Comparison of ENCODE assay signal across 16 mouse cellular contexts in genomic region chr6:67631617-67632016, GRCm38 (mm10).
DNase-seq lines count a peak whose midpoint lies in the region; ATAC-seq and TF ChIP-seq lines count a peak whose summit lies in the region.
"Had no signal": no experiment of that assay in that cellular context is flagged by ENCODE, and none has a peak within 500 bp of the region (broad histone marks: within the 10 kb centered on the region; RNA-seq: fewer than 3 reads in every experiment).

No protein-coding gene starts in this region.

- no peak overlapping the region for H3K9ac ChIP-seq in forebrain, embryonic 14.5 days (ENCODE audit: low read length)
- no peak overlapping the region for H3K9ac ChIP-seq in forebrain, embryonic 16.5 days (replicated peaks; ENCODE audit: low read depth, low read length)
- H3K9ac ChIP-seq: liver, embryonic 15.5 days had no signal

- H3K27me3 ChIP-seq in forebrain, embryonic 14.5 days (replicated peaks; ENCODE audit: control insufficient read depth, insufficient read depth, low read length): no peaks in the 10 kb centered on the region
- H3K27me3 ChIP-seq in forebrain, embryonic 16.5 days (replicated peaks; ENCODE audit: control insufficient read depth, insufficient read depth, low read length): no peaks in the 10 kb centered on the region
- H3K27me3 ChIP-seq: liver, embryonic 15.5 days had no signal

- H3K4me3 ChIP-seq in forebrain, embryonic 14.5 days (ENCODE audit: low read depth, low read length): no peak overlapping the region
- no peak overlapping the region for H3K4me3 ChIP-seq in forebrain, embryonic 16.5 days (replicated peaks; ENCODE audit: low read length)
- no peak overlapping the region for H3K4me3 ChIP-seq in layer of hippocampus, adult 2 months
- H3K4me3 ChIP-seq: limb, embryonic 10.5 days; liver, embryonic 15.5 days had no signal

- H3K9me3 ChIP-seq in forebrain, embryonic 14.5 days (replicated peaks; ENCODE audit: control insufficient read depth, low read length): no peaks in the 10 kb centered on the region
- H3K9me3 ChIP-seq in forebrain, embryonic 16.5 days (ENCODE audit: control insufficient read depth, low read length): no peaks in the 10 kb centered on the region
- H3K9me3 ChIP-seq: limb, embryonic 10.5 days had no signal

- no peak for ATAC-seq in forebrain, embryonic 14.5 days
- no peak for ATAC-seq in forebrain, embryonic 16.5 days
- ATAC-seq: Patski had no signal

- H3K4me1 ChIP-seq in forebrain, embryonic 14.5 days (ENCODE audit: control insufficient read depth, insufficient read depth, low read length): no peaks in the 10 kb centered on the region
- no peaks in the 10 kb centered on the region for H3K4me1 ChIP-seq in forebrain, embryonic 16.5 days (replicated peaks; ENCODE audit: control insufficient read depth, insufficient read depth, low read length)
- H3K4me1 ChIP-seq: limb, embryonic 10.5 days; liver, embryonic 15.5 days had no signal

- peak; percentile 10 for DNase-seq in forebrain, embryonic 14.5 days (ENCODE audit: low spot score)
- no peak for DNase-seq in layer of hippocampus, adult 2 months (ENCODE audit: low spot score in 2 of 2)
- DNase-seq in layer of hippocampus, postnatal 10 days (ENCODE audit: low spot score in 2 of 2): no peak
- peak; percentile 8 for DNase-seq in NIH3T3 (ENCODE audit: low read depth)
- DNase-seq in retina, embryonic 14.5 days (ENCODE audit: low spot score): peak; percentile 33
- no peak for DNase-seq in urinary bladder, adult 18-20 months (ENCODE audit: low spot score in 2 of 2)
- no peak for DNase-seq in cerebellum, postnatal 10 days
- DNase-seq: adrenal gland, adult 2 months; B cell, adult 2 months; cerebellum, postnatal 36 days; layer of hippocampus, adult 9-11 months had no signal

- TF ChIP-seq CTCF in layer of hippocampus, adult 2 months (conservative IDR thresholded peaks at IDR 0.05): peak; percentile 69

- no peak overlapping the region for H3K27ac ChIP-seq in forebrain, embryonic 14.5 days (ENCODE audit: low read depth, low read length)
- H3K27ac ChIP-seq in forebrain, embryonic 16.5 days (ENCODE audit: low read length): no peak overlapping the region
- no peak overlapping the region for H3K27ac ChIP-seq in layer of hippocampus, adult 2 months
- H3K27ac ChIP-seq: limb, embryonic 10.5 days; liver, embryonic 15.5 days had no signal

- no peaks in the 10 kb centered on the region for H3K36me3 ChIP-seq in forebrain, embryonic 14.5 days (ENCODE audit: control insufficient read depth, insufficient read depth, low read length)
- H3K36me3 ChIP-seq in forebrain, embryonic 16.5 days (ENCODE audit: control insufficient read depth, insufficient read depth): no peaks in the 10 kb centered on the region
- H3K36me3 ChIP-seq: limb, embryonic 10.5 days; liver, embryonic 15.5 days had no signal

- H3K4me2 ChIP-seq in forebrain, embryonic 14.5 days (ENCODE audit: low read length): no peak overlapping the region
- no peak overlapping the region for H3K4me2 ChIP-seq in forebrain, embryonic 16.5 days (ENCODE audit: low read length)
- H3K4me2 ChIP-seq: heart, embryonic 11.5 days; liver, embryonic 15.5 days had no signal

Comparison
In these comparisons a context has a peak if more than half of its experiments do, and no peak if none do; other contexts are left out.
1. DNase-seq: peak in forebrain, embryonic 14.5 days (single experiment), NIH3T3 (single experiment) and retina, embryonic 14.5 days (single experiment); none in layer of hippocampus, adult 2 months (0 of 2), layer of hippocampus, postnatal 10 days (0 of 2), urinary bladder, adult 18-20 months (0 of 2) and cerebellum, postnatal 10 days (0 of 2).